Mouse (Mus musculus): ENCODE results near the gene Gm17428. TPM values are rescaled to one million over a fixed set of nuclear protein-coding genes. Genes with fewer than 3 reads are reported as not detected.

The Gm17428 gene
- polyA plus RNA-seq, 1 experiment from 2014 or later: not detected

DNA sequence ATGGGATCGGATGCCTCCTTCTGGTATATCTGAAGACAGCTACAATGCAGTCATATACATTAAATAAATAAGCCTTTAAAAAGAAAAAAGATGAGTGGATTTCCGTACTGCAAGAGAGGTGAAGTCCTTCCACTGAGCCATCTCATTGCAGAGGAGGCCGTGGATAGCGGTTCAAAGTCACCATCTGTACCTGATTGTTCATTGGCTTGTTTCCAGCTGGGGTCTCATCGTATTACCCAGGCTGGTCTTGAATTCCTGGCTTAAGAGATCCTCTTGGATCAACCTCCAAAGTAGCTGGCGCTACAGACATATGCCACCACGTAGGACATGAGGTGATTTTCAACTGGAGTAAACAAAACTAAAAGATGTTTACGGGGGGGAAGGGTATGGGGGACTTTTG lies 29.2 kb downstream of the Gm17428 start:
- no peaks in the 10 kb centered on the region for H3K36me3 ChIP-seq
- H3K27ac ChIP-seq: no peak overlapping the region
- no peak overlapping the region for H3K9ac ChIP-seq
- H3K4me2 ChIP-seq: no peak overlapping the region
- peaks cover 7% of the 10 kb centered on the region; the same call in 1 of the 2 replicates for H3K4me1 ChIP-seq (replicated peaks)
- no peak overlapping the region for H3K4me3 ChIP-seq
- ATAC-seq (ENCODE audit: low FRiP score): no peak
- 89% methylated on average over 8 of the region's 8 CpGs for WGBS
- H3K9me3 ChIP-seq: no peaks in the 10 kb centered on the region
- H3K27me3 ChIP-seq: no peaks in the 10 kb centered on the region

DNA sequence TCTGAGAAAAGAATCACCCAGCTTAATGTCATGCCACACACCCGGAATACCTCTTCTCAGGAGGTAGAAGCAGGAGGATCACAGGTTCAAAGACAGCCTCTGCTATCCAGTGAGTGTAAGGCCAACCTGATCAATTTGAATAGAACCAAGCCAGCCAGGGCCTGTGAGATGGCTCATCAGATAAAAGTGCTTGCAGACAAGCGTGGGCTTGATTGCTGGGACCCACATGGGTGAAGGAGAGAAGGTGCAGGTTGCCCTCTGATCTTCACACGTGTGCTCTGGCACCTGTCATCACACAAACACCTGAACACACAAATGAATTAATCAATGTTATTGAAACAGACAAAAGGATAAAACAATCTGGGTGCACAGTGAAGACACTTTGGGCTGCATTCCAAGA lies 29.8 kb downstream of the Gm17428 start:
- H3K9ac ChIP-seq: no peak overlapping the region
- no peak overlapping the region for H3K27ac ChIP-seq
- H3K36me3 ChIP-seq: no peaks in the 10 kb centered on the region
- H3K27me3 ChIP-seq: no peaks in the 10 kb centered on the region
- H3K4me2 ChIP-seq: no peak overlapping the region
- no peak overlapping the region for H3K4me3 ChIP-seq
- no peaks in the 10 kb centered on the region for H3K9me3 ChIP-seq
- H3K4me1 ChIP-seq (replicated peaks): peaks cover 7% of the 10 kb centered on the region; the same call in 1 of the 2 replicates
- 71% methylated on average over 3 of the region's 3 CpGs for WGBS
- no peak for ATAC-seq (ENCODE audit: low FRiP score)

DNA sequence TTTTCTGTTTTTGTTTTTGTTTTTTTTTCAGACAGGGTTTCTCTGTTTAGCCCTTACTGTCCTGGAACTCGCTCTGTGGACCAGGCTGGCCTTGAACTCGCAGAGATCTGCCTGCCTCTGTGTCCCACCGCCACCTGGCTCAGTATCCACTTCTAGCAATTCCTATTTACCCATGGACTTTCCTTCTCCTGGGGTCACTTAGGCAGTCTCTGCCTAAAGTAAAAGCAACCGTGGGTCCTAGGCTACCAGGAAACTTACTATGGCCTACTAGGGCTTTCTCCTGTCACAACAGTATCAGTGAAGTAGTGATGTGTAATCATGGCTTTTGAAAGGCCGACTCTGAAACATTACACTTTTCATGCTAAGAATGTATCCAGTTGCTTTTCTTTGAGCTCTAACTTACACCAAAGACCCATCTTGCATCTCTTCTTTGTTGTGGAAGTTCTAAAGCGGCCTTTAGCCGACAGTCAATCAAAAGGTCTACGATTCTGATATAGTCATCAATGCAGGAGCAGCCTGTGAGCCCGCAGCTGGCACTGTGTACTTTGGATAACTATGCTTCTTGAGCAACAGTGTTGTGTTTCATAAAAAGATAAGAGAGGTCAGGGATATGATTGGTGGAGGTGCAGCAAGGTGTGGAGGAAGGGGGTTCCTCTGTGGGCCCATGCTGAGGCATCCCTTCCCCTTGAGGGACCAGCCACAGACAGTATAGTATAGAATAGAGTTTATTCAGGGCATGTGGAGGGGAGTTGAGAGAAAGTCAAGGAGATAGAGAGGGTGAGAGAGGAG lies 30.6 kb downstream of the Gm17428 start:
- Histone ChIP-seq H3K27me3 (no peaks in the 10 kb centered on the region), H3K4me3 (no peak overlapping the region), H3K9ac (no peak overlapping the region), H3K4me2 (no peak overlapping the region), H3K27ac (no peak overlapping the region), H3K4me1 (replicated peaks) (peaks cover 7% of the 10 kb centered on the region; the same call in 1 of the 2 replicates), H3K9me3 (no peaks in the 10 kb centered on the region), H3K36me3 (no peaks in the 10 kb centered on the region)
- no peak for ATAC-seq (ENCODE audit: low FRiP score)
- 91% methylated on average over 9 of the region's 9 CpGs for WGBS

DNA sequence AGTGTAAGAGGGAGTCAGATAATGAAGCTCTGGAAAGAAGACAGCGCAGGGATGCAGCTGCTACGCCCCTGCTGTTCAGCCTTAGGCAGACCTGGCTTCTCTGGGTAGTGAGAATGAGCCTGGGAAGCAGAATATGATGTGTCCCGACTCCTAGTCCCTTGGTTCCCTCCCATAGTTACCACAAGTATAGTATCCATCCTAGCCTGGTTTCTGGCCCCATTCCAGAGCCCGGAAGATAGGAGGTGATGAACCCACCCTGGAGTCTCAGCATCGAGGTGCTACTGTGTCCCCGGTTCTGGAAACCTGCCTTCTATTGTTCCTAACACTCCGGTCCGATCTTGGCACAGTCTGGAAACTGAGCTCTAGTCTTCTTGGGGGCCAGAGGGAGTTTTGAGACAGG lies 31.7 kb downstream of the Gm17428 start:
- H3K4me1 ChIP-seq (replicated peaks): peaks cover 7% of the 10 kb centered on the region; the same call in 1 of the 2 replicates
- no peak for ATAC-seq (ENCODE audit: low FRiP score)
- no peak overlapping the region for H3K27ac ChIP-seq
- 83% methylated on average over 8 of the region's 8 CpGs for WGBS
- H3K27me3 ChIP-seq: no peaks in the 10 kb centered on the region
- H3K9me3 ChIP-seq: no peaks in the 10 kb centered on the region
- no peak overlapping the region for H3K4me2 ChIP-seq
- no peaks in the 10 kb centered on the region for H3K36me3 ChIP-seq
- no peak overlapping the region for H3K4me3 ChIP-seq
- no peak overlapping the region for H3K9ac ChIP-seq

DNA sequence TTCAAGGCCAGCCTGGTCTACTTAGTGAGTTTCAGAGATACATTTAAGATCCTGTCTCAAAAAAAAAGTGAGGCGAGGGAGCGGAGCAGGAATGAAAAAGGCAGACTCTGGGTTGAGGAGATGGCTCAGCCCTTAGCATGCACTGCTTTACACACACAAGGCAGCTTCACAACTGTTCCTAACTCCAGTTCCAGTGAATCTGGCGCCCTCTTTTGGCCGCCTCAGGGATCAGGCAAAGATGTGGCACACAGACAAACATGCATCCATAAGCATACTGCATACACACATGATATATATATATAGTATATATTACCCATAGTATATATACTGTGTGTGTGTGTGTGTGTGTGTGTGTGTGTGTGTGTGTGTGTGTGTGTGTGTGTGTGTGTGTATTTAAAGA lies 34.4 kb downstream of the Gm17428 start:
- H3K4me1 ChIP-seq (replicated peaks): peaks cover 6% of the 10 kb centered on the region; the same call in 1 of the 2 replicates
- no peaks in the 10 kb centered on the region for H3K27me3 ChIP-seq
- H3K9ac ChIP-seq: no peak overlapping the region
- H3K4me3 ChIP-seq: no peak overlapping the region
- ATAC-seq (ENCODE audit: low FRiP score): no peak
- H3K27ac ChIP-seq: no peak overlapping the region
- no peak overlapping the region for H3K4me2 ChIP-seq
- H3K9me3 ChIP-seq: no peaks in the 10 kb centered on the region
- H3K36me3 ChIP-seq: no peaks in the 10 kb centered on the region
- 68% methylated on average over 4 of the region's 4 CpGs for WGBS

DNA sequence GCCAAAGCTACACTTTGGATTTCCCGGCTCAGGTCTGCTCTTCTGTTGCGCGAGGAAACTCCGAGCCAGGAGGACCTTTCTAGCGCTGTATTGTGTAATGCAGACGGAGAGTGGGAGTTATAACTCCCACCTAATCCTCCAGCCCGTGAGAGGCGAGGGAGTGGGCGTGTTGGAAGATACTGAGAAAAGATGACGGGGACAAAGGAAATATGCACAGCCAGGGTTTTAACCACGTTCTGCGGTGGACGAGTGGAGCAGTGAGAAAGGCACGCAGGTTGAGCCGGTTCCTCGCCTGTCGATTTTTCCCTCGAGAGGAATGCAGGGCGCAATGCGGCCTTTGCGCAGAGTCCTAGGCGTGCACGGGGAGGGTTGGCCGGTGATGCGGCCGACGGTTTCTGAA lies 37.9 kb downstream of the Gm17428 start:
- H3K4me1 ChIP-seq (replicated peaks): peaks cover 13% of the 10 kb centered on the region; the same call in 1 of the 2 replicates
- peaks cover 18% of the 10 kb centered on the region for H3K36me3 ChIP-seq
- H3K4me3 ChIP-seq: peak overlapping the region; percentile 46
- no peak; the same call in none of the 2 replicates for ATAC-seq (ENCODE audit: low FRiP score)
- under 1% methylated on average over 27 of the region's 27 CpGs for WGBS
- peak overlapping the region; percentile 62 for H3K4me2 ChIP-seq
- H3K27ac ChIP-seq: peak overlapping the region; percentile 93
- no peaks in the 10 kb centered on the region for H3K9me3 ChIP-seq
- H3K27me3 ChIP-seq: no peaks in the 10 kb centered on the region
- peak overlapping the region; percentile 76 for H3K9ac ChIP-seq

DNA sequence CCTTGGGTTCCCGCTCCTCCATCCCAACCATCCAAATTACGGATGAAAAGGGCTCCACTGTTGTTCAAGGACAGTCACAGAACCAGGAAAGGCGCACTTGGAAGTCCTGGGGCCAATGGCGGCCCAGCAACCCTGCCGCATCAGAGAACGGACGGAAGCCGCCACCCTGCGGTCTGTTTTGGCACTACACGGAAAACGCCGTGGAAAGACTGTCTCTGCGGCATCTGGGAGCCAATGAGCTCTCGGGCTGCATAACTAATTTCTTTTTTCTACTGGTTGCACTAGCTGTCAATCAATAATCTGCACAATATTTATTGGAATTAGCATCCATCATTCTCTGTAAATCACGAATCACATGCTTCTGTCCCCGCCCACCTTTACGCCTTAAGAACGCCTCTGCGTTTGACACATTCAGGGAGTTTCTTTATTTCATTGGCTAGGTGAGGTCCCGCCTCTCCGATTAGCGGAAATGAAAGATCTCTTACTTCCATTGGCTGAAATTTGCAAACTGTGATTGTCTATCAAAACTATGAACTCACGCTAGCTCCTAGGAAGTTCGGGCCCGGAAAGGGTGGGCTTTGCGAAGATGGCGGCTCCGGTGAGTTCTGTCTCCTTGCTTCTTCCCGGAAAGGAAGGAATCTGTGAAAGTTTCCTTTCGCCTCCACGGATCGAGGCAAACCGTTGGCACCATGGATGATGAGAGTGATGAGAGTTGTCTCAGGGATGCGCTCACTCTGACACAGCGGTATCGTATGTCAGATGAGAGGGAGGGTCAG lies 38.4 kb downstream of the Gm17428 start, which contains the start of gene Ngdn:
Ngdn (plus strand) TSS at position 464 of the 776 bp plus-strand sequence.
- no peaks in the 10 kb centered on the region for H3K9me3 ChIP-seq
- WGBS: under 1% methylated on average over 36 of the region's 36 CpGs
- peak within 1 kb of the TSS; percentile 73 for H3K4me2 ChIP-seq
- no peaks in the 10 kb centered on the region for H3K27me3 ChIP-seq
- peaks cover 13% of the 10 kb centered on the region; the same call in 1 of the 2 replicates for H3K4me1 ChIP-seq (replicated peaks)
- peaks cover 18% of the 10 kb centered on the region for H3K36me3 ChIP-seq
- peak; percentile 98 for ATAC-seq (ENCODE audit: low FRiP score)
- H3K9ac ChIP-seq: peak within 1 kb of the TSS; percentile 79
- H3K27ac ChIP-seq: peak within 1 kb of the TSS; percentile 93
- H3K4me3 ChIP-seq: peak within 1 kb of the TSS; percentile 68

DNA sequence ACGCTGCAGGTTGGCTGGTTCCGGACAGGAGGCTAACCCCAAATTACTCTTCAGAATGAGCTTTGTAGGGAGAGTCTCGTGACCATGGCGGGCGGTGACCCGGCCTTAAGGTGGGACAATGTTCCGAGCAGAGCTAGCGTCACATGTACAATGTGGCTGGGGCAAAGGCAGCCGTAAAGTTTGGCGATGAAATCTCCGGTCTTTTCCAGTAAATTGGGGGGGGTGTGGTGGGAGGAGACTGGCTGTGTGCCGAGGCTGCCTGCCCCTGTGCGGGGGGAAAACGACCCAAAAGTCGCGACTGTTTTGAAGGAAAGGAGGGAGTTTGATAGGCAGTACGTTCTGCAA lies 39.0 kb downstream of the Gm17428 start:
- Histone ChIP-seq H3K4me1 (replicated peaks) (peaks cover 13% of the 10 kb centered on the region; the same call in 1 of the 2 replicates), H3K36me3 (peaks cover 23% of the 10 kb centered on the region), H3K27ac (peak overlapping the region; percentile 71), H3K4me2 (peak overlapping the region; percentile 73), H3K9ac (peak overlapping the region; percentile 79), H3K27me3 (no peaks in the 10 kb centered on the region), H3K4me3 (peak overlapping the region; percentile 68), H3K9me3 (no peaks in the 10 kb centered on the region)
- no peak for ATAC-seq (ENCODE audit: low FRiP score)
- 1% methylated on average over 17 of the region's 17 CpGs for WGBS

DNA sequence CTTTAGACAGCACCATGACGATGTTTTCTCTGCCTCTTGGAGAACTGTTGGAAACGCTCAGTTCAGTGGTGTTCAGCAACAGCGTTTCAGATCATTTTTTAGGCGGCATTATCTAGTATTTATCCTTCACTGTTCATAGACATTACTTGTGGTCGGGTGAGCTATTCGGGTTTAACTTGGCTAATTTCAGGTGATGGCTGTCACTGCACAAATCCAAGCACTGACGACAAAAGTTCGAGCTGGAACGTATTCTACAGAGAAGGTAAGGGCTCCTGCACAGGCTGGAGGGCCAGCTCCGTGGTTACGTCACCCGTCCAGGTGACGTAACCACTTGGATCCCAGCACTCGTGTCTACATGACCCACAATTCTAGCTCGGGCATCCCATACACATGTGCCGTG lies 40.1 kb downstream of the Gm17428 start:
- 0 out of 2 replicates have a peak overlapping the region, but pooled peaks have one; percentile 16 for H3K9ac ChIP-seq
- no peak overlapping the region for H3K4me2 ChIP-seq
- peaks cover 13% of the 10 kb centered on the region; the same call in 1 of the 2 replicates for H3K4me1 ChIP-seq (replicated peaks)
- H3K27me3 ChIP-seq: no peaks in the 10 kb centered on the region
- 94% methylated on average over 16 of the region's 16 CpGs for WGBS
- H3K4me3 ChIP-seq: no peak overlapping the region
- H3K36me3 ChIP-seq: peaks cover 34% of the 10 kb centered on the region
- no peaks in the 10 kb centered on the region for H3K9me3 ChIP-seq
- ATAC-seq (ENCODE audit: low FRiP score): no peak
- no peak overlapping the region for H3K27ac ChIP-seq

DNA sequence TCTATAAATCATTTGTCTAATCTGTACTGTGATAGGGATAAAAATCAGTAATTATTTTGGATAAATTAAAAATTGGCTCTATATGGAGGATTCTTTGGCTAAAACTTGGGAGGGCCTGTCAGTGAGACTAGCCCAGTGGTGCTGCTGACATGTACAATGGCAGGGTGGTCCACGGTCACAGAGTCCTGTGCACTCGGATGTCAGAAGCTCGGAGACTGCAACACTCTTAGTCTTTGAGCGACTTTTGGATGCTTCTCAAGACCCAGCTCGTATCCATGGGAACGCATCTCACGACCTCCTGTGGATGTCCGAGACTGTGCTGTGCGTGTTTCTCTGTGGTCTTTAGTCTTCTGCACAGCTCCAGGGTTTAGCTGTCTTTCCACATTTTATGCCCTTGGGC lies 43.7 kb downstream of the Gm17428 start:
- no peak overlapping the region for H3K9ac ChIP-seq
- 31% methylated on average over 9 of the region's 9 CpGs for WGBS
- no peaks in the 10 kb centered on the region for H3K9me3 ChIP-seq
- peaks cover 11% of the 10 kb centered on the region; the same call in 1 of the 2 replicates for H3K4me1 ChIP-seq (replicated peaks)
- ATAC-seq (ENCODE audit: low FRiP score): no peak
- H3K27ac ChIP-seq: no peak overlapping the region
- H3K4me2 ChIP-seq: no peak overlapping the region
- peaks cover 63% of the 10 kb centered on the region for H3K36me3 ChIP-seq
- 0 out of 2 replicates have a peak, but pooled peaks cover 5% of the 10 kb centered on the region for H3K27me3 ChIP-seq
- H3K4me3 ChIP-seq: no peak overlapping the region

DNA sequence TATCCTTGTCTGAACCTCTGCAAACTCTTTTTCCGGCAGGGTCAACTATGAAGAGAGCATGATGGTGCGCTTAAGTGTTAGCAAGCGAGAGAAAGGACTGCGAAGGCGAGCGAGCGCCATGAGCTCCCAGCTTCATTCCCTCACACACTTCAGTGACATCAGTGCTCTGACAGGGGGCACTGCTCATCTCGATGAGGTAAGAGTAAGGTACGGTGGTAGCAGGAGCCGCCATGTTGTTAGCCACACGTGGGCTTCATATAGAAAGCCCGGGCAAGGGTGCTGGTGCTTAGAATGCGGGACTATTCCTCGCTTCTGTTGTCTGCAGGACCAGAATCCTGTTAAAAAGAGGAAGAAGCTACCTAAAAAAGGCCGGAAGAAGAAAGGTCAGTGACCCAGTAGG lies 46.3 kb downstream of the Gm17428 start:
- WGBS: 92% methylated on average over 15 of the region's 15 CpGs
- H3K9me3 ChIP-seq: no peaks in the 10 kb centered on the region
- no peak overlapping the region for H3K27ac ChIP-seq
- ATAC-seq (ENCODE audit: low FRiP score): no peak
- H3K27me3 ChIP-seq: peaks cover 12% of the 10 kb centered on the region
- H3K4me2 ChIP-seq: no peak overlapping the region
- H3K9ac ChIP-seq: no peak overlapping the region
- H3K4me1 ChIP-seq (replicated peaks): peaks cover 13% of the 10 kb centered on the region
- peaks cover 56% of the 10 kb centered on the region for H3K36me3 ChIP-seq
- H3K4me3 ChIP-seq: no peak overlapping the region

DNA sequence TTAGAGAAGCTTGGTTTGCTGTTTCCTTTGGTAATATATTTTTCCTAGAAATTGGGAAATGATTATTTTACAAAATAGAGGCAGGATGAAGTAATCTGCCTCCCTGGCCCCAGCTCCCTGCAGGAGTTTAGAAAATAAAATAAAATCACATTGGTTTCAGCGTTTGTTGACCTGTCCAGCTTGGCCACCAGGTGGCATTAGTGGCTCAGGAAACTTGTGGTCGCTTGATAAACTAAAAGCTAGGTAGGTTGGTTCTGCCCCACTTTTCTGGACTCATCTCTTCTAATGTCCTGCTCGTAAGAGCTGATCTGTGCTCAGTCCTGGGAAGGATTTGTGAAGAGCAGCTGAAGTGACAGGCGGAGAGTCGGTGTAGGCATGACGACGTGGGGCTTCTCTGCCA lies 47.5 kb downstream of the Gm17428 start:
- no peak for ATAC-seq (ENCODE audit: low FRiP score)
- WGBS: 64% methylated on average over 7 of the region's 7 CpGs
- Histone ChIP-seq H3K27ac (no peak overlapping the region), H3K9ac (no peak overlapping the region), H3K27me3 (peaks cover 12% of the 10 kb centered on the region), H3K4me2 (no peak overlapping the region), H3K9me3 (no peaks in the 10 kb centered on the region), H3K4me1 (replicated peaks) (peaks cover 25% of the 10 kb centered on the region), H3K36me3 (peaks cover 51% of the 10 kb centered on the region), H3K4me3 (no peak overlapping the region)

Data from hindbrain, embryonic 13.5 days (tissue).